8 mouse cellular contexts compared by ENCODE assay signal in the genomic region with DNA sequence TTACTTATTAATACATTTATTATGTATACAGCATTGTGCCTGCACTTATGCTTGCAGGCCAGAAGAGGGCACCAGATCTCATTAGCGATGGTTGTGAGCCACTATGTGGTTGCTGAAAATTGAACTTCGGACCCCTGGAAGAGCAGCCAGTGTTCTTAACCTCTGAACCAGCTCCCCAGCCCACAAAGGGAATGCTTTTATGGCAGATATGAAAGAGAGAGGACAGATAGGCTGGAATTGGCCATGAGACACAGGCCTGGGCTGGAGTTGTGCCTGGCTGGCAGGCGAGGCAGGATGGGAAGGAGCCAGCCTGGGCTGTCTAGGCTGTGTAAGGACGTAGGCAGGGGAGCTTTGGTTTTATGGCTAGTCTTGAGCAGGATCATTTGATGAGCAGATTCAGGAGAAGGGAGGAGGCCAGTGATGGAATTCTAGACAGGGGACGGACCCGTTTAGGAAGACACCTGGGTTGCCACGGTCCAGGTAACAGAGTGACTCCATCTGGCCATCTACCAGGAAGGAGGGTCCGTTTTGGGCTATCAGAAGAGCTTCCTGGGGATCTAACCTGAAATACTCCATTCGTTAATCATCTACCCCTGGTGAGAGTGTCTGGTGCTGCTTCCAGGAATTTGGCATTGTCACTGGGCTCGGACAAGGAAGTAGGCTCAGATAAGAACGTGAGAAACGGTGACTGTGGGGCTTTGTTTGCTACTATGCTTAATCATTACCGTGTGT. TPM values are rescaled to one million over a fixed set of nuclear protein-coding genes. Genes with fewer than 3 reads are reported as not detected.
DNase-seq lines count a peak whose midpoint lies in the region; ATAC-seq and TF ChIP-seq lines count a peak whose summit lies in the region.

No protein-coding gene starts in this region.

- H3K27ac ChIP-seq in bone marrow, adult 2 months (ENCODE audit: control insufficient read depth, insufficient read depth, low read depth, low read length, poor library complexity): peak overlapping the region; percentile 30
- no peak overlapping the region for H3K27ac ChIP-seq in forebrain, embryonic 15.5 days (replicated peaks)
- H3K27ac ChIP-seq in lung, embryonic 14.5 days (ENCODE audit: low read depth): no peak overlapping the region

- no peak for ATAC-seq in forebrain, embryonic 15.5 days (replicated peaks)
- no peak for ATAC-seq in lung, embryonic 14.5 days (ENCODE audit: insufficient read depth)

- peak; percentile 57 for TF ChIP-seq CTCF in bone marrow, adult 2 months (IDR thresholded peaks at IDR 0.05; ENCODE audit: control insufficient read depth, insufficient read depth, low read length)
- peak; percentile 74 for TF ChIP-seq CTCF in lung, embryonic 14.5 days (IDR thresholded peaks at IDR 0.05; ENCODE audit: low read depth)

- intact Hi-C loops in left cerebral cortex, postnatal 4 days (cut with DNase I): loop anchor here (5.0 kb wide), 3 partner anchors 46 to 199 kb away; no protein-coding TSS in a partner anchor

- H3K9me3 ChIP-seq in forebrain, embryonic 15.5 days: no peaks in the 10 kb centered on the region
- H3K9me3 ChIP-seq in lung, embryonic 14.5 days (ENCODE audit: low read depth, low read length): no peaks in the 10 kb centered on the region

- 42% methylated on average over 13 of the region's 13 CpGs for WGBS in bone marrow, adult 2 months
- WGBS in forebrain, embryonic 15.5 days: 56% methylated on average over 13 of the region's 13 CpGs
- 34% methylated on average over 13 of the region's 13 CpGs for WGBS in lung, embryonic 14.5 days

- peaks cover 11% of the 10 kb centered on the region; the same call in 1 of the 2 replicates for H3K27me3 ChIP-seq in forebrain, embryonic 15.5 days
- H3K27me3 ChIP-seq in lung, embryonic 14.5 days (ENCODE audit: insufficient read depth, low read length): no peaks in the 10 kb centered on the region

- H3K9ac ChIP-seq in forebrain, embryonic 15.5 days (replicated peaks): no peak overlapping the region
- no peak overlapping the region for H3K9ac ChIP-seq in lung, embryonic 14.5 days

- DNase-seq in left cerebral cortex, postnatal 4 days: peak; percentile 25
- DNase-seq in left cerebral cortex, adult 9 months (ENCODE audit: low spot score in 2 of 2): no peak
- peak; percentile 65 for DNase-seq in kidney, adult 18-20 months
- peak; percentile 78 for DNase-seq in lung, embryonic 14.5 days
- peak; percentile 53 for DNase-seq in thymus, postnatal 14 days
- no peak for DNase-seq in right cerebral cortex, postnatal 14 days

- peaks cover 4% of the 10 kb centered on the region for H3K4me1 ChIP-seq in bone marrow, adult 2 months (ENCODE audit: control insufficient read depth, insufficient read depth, low read length)
- H3K4me1 ChIP-seq in forebrain, embryonic 15.5 days: peaks cover 20% of the 10 kb centered on the region
- H3K4me1 ChIP-seq in lung, embryonic 14.5 days (ENCODE audit: insufficient read depth): peaks cover 7% of the 10 kb centered on the region; the same call in 1 of the 2 replicates

- peaks cover 17% of the 10 kb centered on the region for H3K36me3 ChIP-seq in forebrain, embryonic 15.5 days
- H3K36me3 ChIP-seq in lung, embryonic 14.5 days (ENCODE audit: insufficient read depth): peaks cover 21% of the 10 kb centered on the region

- no peak overlapping the region; the same call in 1 of the 2 replicates for H3K4me2 ChIP-seq in forebrain, embryonic 15.5 days (replicated peaks)
- H3K4me2 ChIP-seq in lung, embryonic 14.5 days: peak overlapping the region; percentile 88

- TF ChIP-seq POLR2A in bone marrow, adult 2 months (IDR thresholded peaks at IDR 0.05; ENCODE audit: borderline replicate concordance, control insufficient read depth, low read depth, low read length): no peak

- H3K4me3 ChIP-seq in bone marrow, adult 2 months (replicated peaks; ENCODE audit: control insufficient read depth, low read depth, low read length): no peak overlapping the region
- H3K4me3 ChIP-seq in forebrain, embryonic 15.5 days: peak overlapping the region; percentile 68; the same call in 1 of the 2 replicates
- H3K4me3 ChIP-seq in lung, embryonic 14.5 days (ENCODE audit: low read depth, low read length): peak overlapping the region; percentile 97; the same call in 1 of the 2 replicates

RNA-seq across cellular contexts. Expression of a gene that starts 1.0 kb away (rescaled TPM):
- 10 to 100 TPM; 14.5 to 15.1 TPM for total RNA-seq in left cerebral cortex, postnatal 4 days (2021)
- 1.1 and 3.9 TPM in 2 replicates for polyA plus RNA-seq in bone marrow, adult 2 months (2011; ENCODE audit: insufficient read depth, insufficient read length, low replicate concordance, missing spikeins)
- polyA plus RNA-seq in forebrain, embryonic 15.5 days (2015; fragmentation: Nextera tagmentation; extraction: Ambion mirVana): 4.0 and 4.1 TPM in 2 replicates
- 4.2 and 4.4 TPM in 2 replicates for polyA plus RNA-seq in lung, embryonic 14.5 days (2014; fragmentation: Nextera tagmentation; extraction: Ambion mirVana)

RNA-seq across cellular contexts. Expression of a gene that starts 13.2 kb away (rescaled TPM):
- total RNA-seq in left cerebral cortex, postnatal 4 days (2021): 1 to 10 TPM; 1.1 to 1.4 TPM
- polyA plus RNA-seq in bone marrow, adult 2 months (2011; ENCODE audit: insufficient read depth, insufficient read length, low replicate concordance, missing spikeins): 1.2 and 2.8 TPM in 2 replicates
- 0.60 and 0.74 TPM in 2 replicates for polyA plus RNA-seq in forebrain, embryonic 15.5 days (2015; fragmentation: Nextera tagmentation; extraction: Ambion mirVana)
- polyA plus RNA-seq in lung, embryonic 14.5 days (2014; fragmentation: Nextera tagmentation; extraction: Ambion mirVana): 2.6 and 3.2 TPM in 2 replicates

RNA-seq across cellular contexts. Expression of a gene that starts 14.0 kb away (rescaled TPM):
- total RNA-seq in left cerebral cortex, postnatal 4 days (2021): 1 to 10 TPM; 2.8 to 4.3 TPM
- polyA plus RNA-seq in bone marrow, adult 2 months (2011; ENCODE audit: insufficient read depth, insufficient read length, low replicate concordance, missing spikeins): 8.4 and 13.8 TPM in 2 replicates
- 4.5 and 6.6 TPM in 2 replicates for polyA plus RNA-seq in forebrain, embryonic 15.5 days (2015; fragmentation: Nextera tagmentation; extraction: Ambion mirVana)
- polyA plus RNA-seq in lung, embryonic 14.5 days (2014; fragmentation: Nextera tagmentation; extraction: Ambion mirVana): not detected in 2 replicates

RNA-seq across cellular contexts. Expression of a gene that starts 21.2 kb away (rescaled TPM):
- under 1 TPM; 0.22 TPM for total RNA-seq in left cerebral cortex, postnatal 4 days (2021)
- polyA plus RNA-seq in bone marrow, adult 2 months (2011; ENCODE audit: insufficient read depth, insufficient read length, low replicate concordance, missing spikeins): not detected in 2 replicates
- polyA plus RNA-seq in forebrain, embryonic 15.5 days (2015; fragmentation: Nextera tagmentation; extraction: Ambion mirVana): not detected in 2 replicates
- polyA plus RNA-seq in lung, embryonic 14.5 days (2014; fragmentation: Nextera tagmentation; extraction: Ambion mirVana): 0.04 TPM in 1 of 2 replicates, not detected in the other

RNA-seq across cellular contexts. Expression of a gene that starts 21.3 kb away (rescaled TPM):
- not detected for total RNA-seq in left cerebral cortex, postnatal 4 days (2021)
- not detected in 2 replicates for polyA plus RNA-seq in bone marrow, adult 2 months (2011; ENCODE audit: insufficient read depth, insufficient read length, low replicate concordance, missing spikeins)
- not detected in 2 replicates for polyA plus RNA-seq in forebrain, embryonic 15.5 days (2015; fragmentation: Nextera tagmentation; extraction: Ambion mirVana)
- not detected in 2 replicates for polyA plus RNA-seq in lung, embryonic 14.5 days (2014; fragmentation: Nextera tagmentation; extraction: Ambion mirVana)

Comparison
In these comparisons a context has a peak if more than half of its experiments do, and no peak if none do; other contexts are left out.
1. DNase-seq: peak in left cerebral cortex, postnatal 4 days (single experiment), kidney, adult 18-20 months (single experiment), lung, embryonic 14.5 days (single experiment) and thymus, postnatal 14 days (single experiment); none in left cerebral cortex, adult 9 months (0 of 2) and right cerebral cortex, postnatal 14 days (single experiment).